Mouse (Mus musculus): ENCODE data around the gene Ube2r2. TPM values are rescaled to one million over a fixed set of nuclear protein-coding genes. Genes with fewer than 3 reads are reported as not detected.

The Ube2r2 gene
- total and polyA plus RNA-seq, 3 experiments: 30.4 to 90.9 (median 38.9) TPM

DNA sequence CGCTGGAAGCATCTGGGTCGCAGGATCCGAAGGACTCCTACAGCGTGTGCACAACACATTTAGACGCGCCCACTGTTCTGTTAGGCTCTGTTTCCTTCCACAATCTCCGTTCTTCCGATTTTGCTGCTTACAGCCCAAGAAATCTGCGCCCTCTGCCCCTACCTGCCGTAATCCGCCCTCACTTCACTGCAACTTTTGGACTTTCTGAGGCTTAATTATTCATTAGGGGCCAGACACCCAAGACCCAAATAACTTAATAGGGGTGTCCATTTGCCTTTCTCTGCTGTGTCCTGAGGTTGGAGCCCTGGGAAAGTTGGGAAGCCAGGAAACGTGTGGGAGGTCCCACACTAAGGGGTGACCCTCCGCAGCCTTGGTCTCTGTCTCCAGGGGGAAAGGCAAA is 38.2 kb upstream of the Ube2r2 start:
- Histone ChIP-seq H3K9me3 (replicated peaks; ENCODE audit: low read length) (no peaks in the 10 kb centered on the region), H3K4me3 (replicated peaks in 1 of 3; ENCODE audit: low read depth in 2 of 3, low read length in 2 of 3, poor library complexity in 1 of 3) (no peak overlapping the region), H3K4me2 (ENCODE audit: insufficient read depth, low read depth, poor library complexity, severe bottlenecking) (no peak overlapping the region), H3K4me1 (ENCODE audit: control insufficient read depth in 1 of 2, insufficient read depth in 2 of 2) (peaks cover 4% of the 10 kb centered on the region in 2 experiments; a peak in 3 of 4 replicates), H3K27me3 (replicated peaks) (peaks cover 79% of the 10 kb centered on the region), H3K36me3 (replicated peaks in 1 of 2; ENCODE audit: control insufficient read depth in 1 of 2, insufficient read depth in 1 of 2, low read length in 1 of 2) (no peaks in the 10 kb centered on the region), H3K9ac (ENCODE audit: insufficient read depth, low read depth) (no peak overlapping the region), H3K79me2 (replicated peaks; ENCODE audit: control insufficient read depth, extremely low read depth, insufficient read depth, poor library complexity, severe bottlenecking) (no peaks in the 10 kb centered on the region), H3K27ac (ENCODE audit: insufficient read depth, low read depth) (no peak overlapping the region)
- in situ Hi-C loops (cut with MboI; ENCODE audit: low pct_ligation_motif_present, low pct_unique_long_range_greater_than_20kb, low sequenced_read_pairs) (no loop called here), dilution Hi-C loops (cut with MboI; ENCODE audit: extremely low pct_ligation_motif_present, extremely low pct_unique_long_range_greater_than_20kb, low sequenced_read_pairs) (no loop called here)
- no peak for TF ChIP-seq ZKSCAN1 (IDR thresholded peaks at IDR 0.05; ENCODE audit: borderline replicate concordance, low read depth, low read length)
- no peak for DNase-seq (ENCODE audit: extremely low read depth)

DNA sequence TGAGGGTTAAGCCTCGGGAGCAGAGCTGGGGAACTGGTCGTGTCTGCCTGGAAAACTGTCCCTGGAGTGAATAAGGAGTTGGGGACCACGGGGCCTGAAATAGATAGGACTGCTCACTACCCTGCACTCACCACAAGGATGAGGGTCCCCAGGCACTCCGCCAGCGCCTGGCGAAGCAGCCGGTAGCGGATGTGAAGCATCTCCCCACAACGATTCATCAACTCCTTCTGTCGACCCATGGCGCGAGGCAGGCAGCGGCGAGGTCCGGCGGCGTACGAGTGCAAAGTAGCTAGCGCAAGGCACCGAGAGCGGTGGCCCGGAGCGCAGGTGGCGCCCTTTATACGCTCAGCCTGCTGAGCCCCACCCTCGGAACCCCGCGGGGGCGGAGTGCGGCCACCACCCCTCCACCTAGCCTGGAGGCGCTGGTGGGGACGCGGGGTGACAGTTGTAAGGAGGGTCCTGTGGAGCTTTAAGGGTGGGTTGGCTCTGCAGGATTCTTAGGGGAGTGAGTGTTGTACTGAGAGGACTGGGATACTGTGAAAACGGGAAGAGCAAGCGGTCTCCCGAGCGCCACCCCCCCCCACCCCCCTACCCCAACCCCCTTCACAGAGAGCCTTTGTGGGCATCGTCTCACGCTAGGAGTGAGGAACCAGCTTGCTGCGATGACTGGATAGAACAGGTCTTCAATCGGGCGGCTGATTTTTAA is 37.5 kb upstream of the Ube2r2 start, which contains the start of gene Aqp3:
Gene Aqp3 (minus strand): TSS at position 313 of the 706 bp plus-strand sequence.
- Histone ChIP-seq H3K27ac (ENCODE audit: insufficient read depth, low read depth) (no peak within 1 kb of the TSS), H3K4me1 (ENCODE audit: control insufficient read depth in 1 of 2, insufficient read depth in 2 of 2) (peaks cover 4% of the 10 kb centered on the region in 2 experiments; a peak in 3 of 4 replicates), H3K79me2 (replicated peaks; ENCODE audit: control insufficient read depth, extremely low read depth, insufficient read depth, poor library complexity, severe bottlenecking) (no peaks in the 10 kb centered on the region), H3K4me3 (replicated peaks in 1 of 3; ENCODE audit: low read depth in 2 of 3, low read length in 2 of 3, poor library complexity in 1 of 3) (peak within 1 kb of the TSS in 1 of 3 experiments; percentile 45), H3K9ac (ENCODE audit: insufficient read depth, low read depth) (no peak within 1 kb of the TSS), H3K4me2 (ENCODE audit: insufficient read depth, low read depth, poor library complexity, severe bottlenecking) (peak within 1 kb of the TSS; percentile 84), H3K36me3 (replicated peaks in 1 of 2; ENCODE audit: control insufficient read depth in 1 of 2, insufficient read depth in 1 of 2, low read length in 1 of 2) (no peaks in the 10 kb centered on the region), H3K9me3 (replicated peaks; ENCODE audit: low read length) (no peaks in the 10 kb centered on the region), H3K27me3 (replicated peaks) (peaks cover 79% of the 10 kb centered on the region)
- dilution Hi-C loops (cut with MboI; ENCODE audit: extremely low pct_ligation_motif_present, extremely low pct_unique_long_range_greater_than_20kb, low sequenced_read_pairs): no loop called here
- in situ Hi-C loops (cut with MboI; ENCODE audit: low pct_ligation_motif_present, low pct_unique_long_range_greater_than_20kb, low sequenced_read_pairs): no loop called here
- DNase-seq (ENCODE audit: extremely low read depth): no peak
- TF ChIP-seq UBTF (IDR thresholded peaks at IDR 0.05; ENCODE audit: low read depth, low read length): 0 out of 2 replicates have a peak, but pooled peaks have one; percentile 58
- TF ChIP-seq SMC3 (IDR thresholded peaks at IDR 0.05; ENCODE audit: low read depth, low read length): no peak
- TF ChIP-seq MYC (IDR thresholded peaks at IDR 0.05; ENCODE audit: low read depth, low read length): no peak
- TF ChIP-seq ZC3H11A (IDR thresholded peaks at IDR 0.05; ENCODE audit: low read depth, low read length): no peak

DNA sequence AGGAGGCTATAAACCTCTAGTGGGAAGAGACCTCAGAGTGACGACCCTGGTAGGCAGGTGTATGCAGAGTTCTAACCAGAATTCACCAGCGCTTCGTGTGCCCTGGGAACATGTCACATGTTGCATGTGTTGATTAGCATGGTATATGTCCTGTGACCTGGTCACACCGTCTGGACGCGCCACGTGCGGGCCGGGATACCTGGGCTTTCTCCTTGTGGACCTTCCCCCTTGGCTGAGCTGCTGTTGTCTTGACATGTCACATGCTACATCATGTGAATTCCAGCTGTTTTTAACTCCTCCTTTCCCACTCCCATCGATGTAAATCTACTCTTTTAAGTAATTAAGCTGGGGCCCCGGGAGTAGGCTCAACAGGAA is 37.0 kb upstream of the Ube2r2 start:
- no peak overlapping the region for H3K4me3 ChIP-seq (replicated peaks in 1 of 3; ENCODE audit: low read depth in 2 of 3, low read length in 2 of 3, poor library complexity in 1 of 3)
- no peaks in the 10 kb centered on the region for H3K9me3 ChIP-seq (replicated peaks; ENCODE audit: low read length)
- dilution Hi-C loops (cut with MboI; ENCODE audit: extremely low pct_ligation_motif_present, extremely low pct_unique_long_range_greater_than_20kb, low sequenced_read_pairs) (no loop called here), in situ Hi-C loops (cut with MboI; ENCODE audit: low pct_ligation_motif_present, low pct_unique_long_range_greater_than_20kb, low sequenced_read_pairs) (no loop called here)
- no peak for DNase-seq (ENCODE audit: extremely low read depth)
- TF ChIP-seq IRF4 (IDR thresholded peaks at IDR 0.05; ENCODE audit: low read depth, low read length) (no peak), NELFE (IDR thresholded peaks at IDR 0.05; ENCODE audit: low read depth, low read length) (no peak), TCF12 (IDR thresholded peaks at IDR 0.05; ENCODE audit: low read depth, low read length) (no peak), RCOR1 (conservative IDR thresholded peaks at IDR 0.05; ENCODE audit: low read depth, low read length) (no peak), SIN3A (IDR thresholded peaks at IDR 0.05; ENCODE audit: low read length) (no peak), UBTF (IDR thresholded peaks at IDR 0.05; ENCODE audit: low read depth, low read length) (no peak), JUN (IDR thresholded peaks at IDR 0.05; ENCODE audit: insufficient read depth, low read depth, low read length) (no peak), KAT2A (IDR thresholded peaks at IDR 0.05; ENCODE audit: insufficient replicate concordance, low read length) (no peak)
- no peak overlapping the region for H3K27ac ChIP-seq (ENCODE audit: insufficient read depth, low read depth)
- H3K4me1 ChIP-seq (ENCODE audit: control insufficient read depth in 1 of 2, insufficient read depth in 2 of 2): peaks cover 4% of the 10 kb centered on the region in 2 experiments; a peak in 3 of 4 replicates
- H3K9ac ChIP-seq (ENCODE audit: insufficient read depth, low read depth): no peak overlapping the region
- H3K4me2 ChIP-seq (ENCODE audit: insufficient read depth, low read depth, poor library complexity, severe bottlenecking): peak overlapping the region; percentile 84
- no peaks in the 10 kb centered on the region for H3K36me3 ChIP-seq (replicated peaks in 1 of 2; ENCODE audit: control insufficient read depth in 1 of 2, insufficient read depth in 1 of 2, low read length in 1 of 2)
- peaks cover 74% of the 10 kb centered on the region for H3K27me3 ChIP-seq (replicated peaks)
- no peaks in the 10 kb centered on the region for H3K79me2 ChIP-seq (replicated peaks; ENCODE audit: control insufficient read depth, extremely low read depth, insufficient read depth, poor library complexity, severe bottlenecking)
